Comparison of ENCODE assay signal across 17 mouse cellular contexts in genomic region chr1:33640089-33640488, GRCm38 (mm10).
"Had no signal": no experiment of that assay in that cellular context is flagged by ENCODE, and none has a peak within 500 bp of the region (broad histone marks: within the 10 kb centered on the region; RNA-seq: fewer than 3 reads in every experiment).

No protein-coding gene starts in this region.

- H3K27me3 ChIP-seq: lung, embryonic 15.5 days; megakaryocyte, embryonic 14.5 days; midbrain, embryonic 12.5 days; neural tube, embryonic 12.5 days; stomach, embryonic 15.5 days had no signal

- ATAC-seq: lung, postnatal 0 days; midbrain, embryonic 16.5 days had no signal

- DNase-seq: lung, adult 2 months; lung, postnatal 14 days; lung, postnatal 36 days; midbrain, embryonic 14.5 days; right cerebral cortex, postnatal 14 days; thymus, adult 2 months; thymus, postnatal 25 days; thymus, postnatal 4 days had no signal

- H3K4me2 ChIP-seq: lung, embryonic 15.5 days; midbrain, embryonic 12.5 days; neural tube, embryonic 12.5 days; stomach, embryonic 15.5 days had no signal

- H3K9me3 ChIP-seq: lung, embryonic 15.5 days; midbrain, embryonic 12.5 days; stomach, embryonic 15.5 days had no signal

- H3K4me1 ChIP-seq: lung, embryonic 15.5 days; midbrain, embryonic 12.5 days; neural tube, embryonic 12.5 days; stomach, embryonic 15.5 days had no signal

- H3K9ac ChIP-seq: lung, embryonic 15.5 days; midbrain, embryonic 12.5 days; neural tube, embryonic 12.5 days; stomach, embryonic 15.5 days had no signal

- H3K27ac ChIP-seq: lung, embryonic 15.5 days; macrophage; midbrain, embryonic 12.5 days; neural tube, embryonic 12.5 days; stomach, embryonic 15.5 days; stomach, postnatal 0 days had no signal

- H3K4me3 ChIP-seq: lung, embryonic 15.5 days; megakaryocyte, embryonic 14.5 days; midbrain, embryonic 12.5 days; neural tube, embryonic 12.5 days; stomach, embryonic 15.5 days had no signal
